Mouse (Mus musculus): ENCODE measurements around the gene Decr2.
"Not testable (repeated sequence)": the region's sequence is repeated elsewhere in the genome, so short reads cannot be mapped to it uniquely, and the experiment has no call there.

Decr2 gene

DNA sequence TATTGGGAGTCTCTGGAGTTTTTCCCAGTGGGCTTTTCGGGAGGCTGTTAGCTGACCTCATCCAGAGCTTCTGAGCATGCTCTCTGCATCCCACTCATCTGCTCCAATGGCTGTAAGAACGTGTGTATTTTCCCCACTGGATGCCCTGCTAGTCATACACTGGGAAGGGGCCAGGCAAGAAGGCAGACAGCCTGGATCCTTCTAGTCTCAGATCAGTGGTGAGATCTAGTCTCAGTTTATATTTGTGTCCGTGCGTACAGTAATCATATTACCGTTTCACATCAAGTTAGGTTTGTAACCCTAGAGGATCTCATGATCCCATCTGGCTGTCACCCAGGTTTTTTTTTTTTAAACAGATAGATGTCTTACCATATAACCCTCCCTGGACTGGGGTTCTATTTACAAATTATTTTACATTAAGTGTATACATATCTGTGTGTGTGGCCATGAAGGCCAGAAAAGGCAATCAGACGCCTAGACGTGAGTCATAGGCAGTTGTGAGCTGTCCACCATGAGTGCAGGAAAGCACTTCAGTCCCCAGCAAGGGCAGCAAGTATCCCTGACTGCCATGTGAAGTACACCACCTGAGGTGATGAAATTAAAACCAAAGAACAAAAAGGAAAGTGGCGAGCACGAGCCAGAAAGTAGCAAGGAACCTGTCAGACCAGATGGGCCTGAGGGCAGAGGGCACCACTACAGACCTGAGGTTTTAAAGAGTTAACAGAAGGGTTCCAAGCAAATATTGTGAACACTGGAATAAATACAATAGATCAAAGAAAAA is 32.2 kb downstream of the Decr2 start:
- DNase-seq (ENCODE audit: low spot score), result no peak

DNA sequence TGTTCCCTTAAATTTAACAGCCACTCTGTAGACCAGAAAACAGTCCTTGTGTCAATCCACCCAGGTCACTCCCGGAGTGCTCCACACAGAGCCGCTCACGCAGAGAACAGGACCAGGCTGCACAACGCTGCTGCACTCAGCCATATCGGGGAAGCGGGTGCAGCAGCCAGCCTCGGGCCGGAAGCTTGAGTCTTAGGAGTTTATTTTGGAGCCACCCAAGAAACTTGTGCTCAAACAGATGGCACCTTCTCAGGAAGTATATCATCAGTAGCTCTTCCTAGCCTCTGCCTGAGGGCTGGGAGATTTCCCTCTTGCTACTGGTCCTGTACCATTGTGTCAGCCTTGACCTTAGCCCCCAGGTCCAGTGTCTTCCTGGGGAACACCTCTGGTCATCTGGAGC is 32.9 kb downstream of the Decr2 start:
- no peak for DNase-seq (ENCODE audit: low spot score)

DNA sequence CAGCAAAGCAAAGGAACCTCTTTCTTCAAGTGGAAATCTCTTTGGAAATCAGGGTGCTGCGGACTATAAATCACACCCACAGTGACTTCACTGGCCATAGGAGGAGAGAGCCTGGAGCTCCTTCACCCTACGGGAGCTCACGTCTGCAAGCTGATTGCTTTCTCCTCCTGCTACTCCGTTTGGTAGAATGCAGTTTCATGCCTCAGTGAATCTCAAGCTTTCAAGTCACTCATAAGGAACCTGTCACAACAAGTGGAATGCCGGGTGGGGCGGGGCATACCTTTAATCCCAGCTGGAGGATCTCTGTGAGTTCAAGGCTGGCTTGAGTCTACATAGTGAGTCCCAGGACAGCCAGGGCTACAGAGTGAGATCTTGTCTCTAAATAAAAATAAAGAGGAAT is 35.0 kb downstream of the Decr2 start:
- DNase-seq (ENCODE audit: low spot score), result no peak

DNA sequence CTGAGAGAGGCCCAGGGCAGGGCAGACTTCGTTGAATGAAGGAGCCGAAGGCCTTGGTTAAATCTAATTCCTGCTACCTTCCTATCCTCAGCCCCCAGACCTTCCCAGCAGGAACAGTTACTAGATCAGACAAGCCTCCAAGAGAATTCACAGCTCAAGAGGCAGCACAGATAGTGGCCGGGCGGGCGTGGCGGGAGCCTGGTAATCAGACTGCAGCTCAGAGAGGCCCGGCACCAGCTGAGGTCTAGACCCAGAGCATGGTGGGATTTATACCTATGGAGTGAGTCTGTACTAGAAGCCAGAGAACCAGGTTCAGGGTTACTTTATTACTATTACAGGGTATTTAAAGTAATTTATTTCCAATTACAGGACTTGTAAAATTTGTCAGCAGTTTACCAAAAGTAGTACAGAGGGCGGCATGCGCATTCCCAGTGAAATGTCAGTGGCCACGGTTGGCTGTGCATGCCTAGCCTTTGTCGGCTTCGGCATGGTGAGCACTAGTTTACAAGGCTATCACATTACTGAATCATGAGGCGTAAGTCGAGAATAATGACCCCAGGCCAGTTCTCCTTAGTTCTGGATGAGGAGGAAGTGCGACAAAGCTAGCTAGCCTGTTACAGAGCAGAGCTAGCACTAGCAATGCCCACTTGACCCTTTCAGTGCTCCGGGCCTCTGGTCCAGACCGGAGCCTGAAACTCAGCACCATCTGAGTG is 35.8 kb downstream of the Decr2 start:
- no peak for DNase-seq (ENCODE audit: low spot score)

DNA sequence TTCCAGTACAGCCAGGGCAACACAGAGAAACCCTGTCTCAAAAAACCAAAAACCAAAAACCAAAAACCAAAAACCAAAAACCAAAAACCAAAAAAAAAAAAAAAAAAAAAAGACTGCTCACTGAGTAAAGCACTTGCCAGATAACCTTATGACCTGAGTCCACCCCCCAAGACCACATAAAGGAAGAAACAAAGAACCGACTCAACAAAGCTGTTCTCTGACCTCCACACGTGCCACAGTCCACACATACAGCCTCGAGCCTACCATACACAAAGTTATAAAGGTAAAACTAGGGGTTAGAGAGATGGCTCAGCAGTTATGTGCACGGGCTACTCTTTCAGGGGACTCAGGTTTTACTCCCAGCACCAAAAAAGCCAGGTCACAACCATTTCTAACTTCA is 37.4 kb downstream of the Decr2 start:
- DNase-seq (ENCODE audit: low spot score), result no peak

DNA sequence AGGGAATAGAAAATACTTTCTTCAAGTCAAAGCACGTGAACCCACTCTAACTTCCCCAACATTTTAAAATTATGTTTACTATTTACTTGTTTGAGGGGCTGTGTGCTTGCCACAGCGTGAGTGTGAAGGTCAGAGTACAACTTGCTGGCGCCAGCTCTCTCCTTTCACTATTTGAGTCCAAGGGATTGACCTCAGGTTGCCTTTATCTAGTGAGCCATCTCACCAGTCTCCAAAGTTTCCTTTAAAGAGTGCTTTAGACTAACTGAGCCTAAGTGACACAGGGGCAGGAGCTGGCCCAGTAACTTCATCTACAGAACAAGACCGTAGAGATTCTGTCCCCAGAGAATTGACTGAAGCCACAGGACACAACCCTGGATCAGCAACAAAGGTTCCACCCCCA is 38.1 kb downstream of the Decr2 start:
- no peak for DNase-seq (ENCODE audit: low spot score)

DNA sequence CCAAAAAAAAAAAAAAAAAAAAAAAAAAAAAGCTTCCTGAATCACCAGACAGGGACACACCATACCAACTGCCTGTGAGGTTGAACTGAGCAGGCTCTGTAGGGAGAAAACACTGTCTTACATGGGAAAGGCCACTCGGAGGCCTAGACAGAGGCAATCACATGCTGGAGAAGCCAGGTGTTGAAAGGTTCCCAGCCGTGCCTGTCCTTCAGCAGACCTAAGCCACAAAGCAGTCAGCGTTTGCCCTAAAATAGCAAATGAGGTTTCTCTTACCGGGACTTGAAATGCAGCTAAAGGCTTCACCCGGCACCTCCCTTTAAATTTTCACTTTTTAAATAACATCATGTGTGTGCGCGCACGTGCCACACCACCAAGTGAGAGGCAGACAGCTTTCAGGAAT is 42.0 kb downstream of the Decr2 start:
- no peak for DNase-seq (ENCODE audit: low spot score)

DNA sequence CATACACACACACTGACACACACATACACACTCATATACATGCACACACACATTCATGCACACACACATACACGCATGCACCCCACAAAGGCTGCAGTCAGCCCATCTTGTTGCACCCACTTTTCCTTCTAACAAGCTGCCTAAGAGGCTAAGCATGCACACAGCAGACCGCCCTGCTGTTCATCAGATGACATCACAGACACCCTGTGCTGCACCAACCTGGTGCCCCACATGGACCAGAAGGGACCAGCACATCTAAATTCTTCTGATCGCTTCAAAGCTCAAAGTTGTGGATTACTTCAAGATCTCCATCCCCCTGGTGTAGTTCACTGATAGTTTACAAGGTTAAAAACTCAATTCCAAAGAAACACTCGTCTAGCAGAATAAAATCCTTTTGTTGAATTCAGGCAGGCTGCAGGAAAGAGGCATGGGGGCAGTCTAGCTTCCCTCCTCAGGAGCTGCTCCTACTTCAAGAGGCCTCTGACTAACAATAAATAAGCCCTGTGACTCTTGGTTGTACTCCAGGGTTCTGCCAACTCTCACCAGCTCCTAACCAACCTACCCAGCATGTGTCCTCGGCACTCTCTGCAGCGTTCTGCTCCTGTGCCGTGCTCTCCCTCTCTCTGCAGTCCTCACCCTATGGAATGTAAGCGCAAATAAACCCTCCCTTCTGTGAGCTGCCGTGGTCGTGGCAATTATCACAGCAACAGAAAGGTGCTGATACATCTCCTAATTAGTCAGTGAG is 43.7 kb downstream of the Decr2 start:
- no peak for DNase-seq (ENCODE audit: low spot score)

DNA sequence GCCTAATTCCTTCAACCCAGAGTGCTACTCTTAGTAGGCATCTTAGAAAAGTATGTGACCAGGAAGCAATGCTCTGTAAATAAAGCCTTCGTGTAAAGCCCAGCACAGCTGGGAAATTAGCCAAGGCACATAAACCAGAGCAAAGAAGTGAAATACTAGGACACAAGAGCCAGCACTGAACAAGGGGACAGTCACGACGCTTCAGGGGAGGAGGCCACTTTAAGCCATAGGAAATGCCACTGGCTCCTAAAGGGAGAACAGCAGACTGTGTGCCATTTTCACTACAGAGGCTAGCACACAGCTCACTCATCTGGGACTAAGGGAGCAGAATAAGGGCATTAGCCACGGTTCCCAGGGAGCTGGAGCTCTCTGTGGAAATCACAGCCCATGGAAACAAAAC is 44.9 kb downstream of the Decr2 start:
- no peak for DNase-seq (ENCODE audit: low spot score)

DNA sequence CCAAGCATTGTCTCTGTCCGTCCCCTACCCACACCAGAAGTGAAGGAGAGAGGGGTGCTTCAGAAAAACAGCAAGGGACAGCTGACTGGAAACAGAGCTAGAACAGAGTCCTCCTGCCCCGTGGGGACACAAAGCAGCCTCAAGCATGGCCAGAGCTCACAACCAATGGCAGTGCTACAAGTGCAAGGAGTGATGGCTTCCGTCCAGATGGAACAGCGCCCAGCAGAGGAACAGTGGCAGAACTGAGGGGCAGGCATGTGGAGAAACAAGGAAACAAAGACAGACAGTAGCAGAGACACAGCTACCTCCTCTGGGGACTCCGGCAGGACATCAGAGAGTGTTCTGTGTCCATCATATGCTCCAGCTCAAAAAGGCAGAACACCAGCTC is 46.9 kb downstream of the Decr2 start:
- DNase-seq (ENCODE audit: low spot score), result peak; percentile 66

DNA sequence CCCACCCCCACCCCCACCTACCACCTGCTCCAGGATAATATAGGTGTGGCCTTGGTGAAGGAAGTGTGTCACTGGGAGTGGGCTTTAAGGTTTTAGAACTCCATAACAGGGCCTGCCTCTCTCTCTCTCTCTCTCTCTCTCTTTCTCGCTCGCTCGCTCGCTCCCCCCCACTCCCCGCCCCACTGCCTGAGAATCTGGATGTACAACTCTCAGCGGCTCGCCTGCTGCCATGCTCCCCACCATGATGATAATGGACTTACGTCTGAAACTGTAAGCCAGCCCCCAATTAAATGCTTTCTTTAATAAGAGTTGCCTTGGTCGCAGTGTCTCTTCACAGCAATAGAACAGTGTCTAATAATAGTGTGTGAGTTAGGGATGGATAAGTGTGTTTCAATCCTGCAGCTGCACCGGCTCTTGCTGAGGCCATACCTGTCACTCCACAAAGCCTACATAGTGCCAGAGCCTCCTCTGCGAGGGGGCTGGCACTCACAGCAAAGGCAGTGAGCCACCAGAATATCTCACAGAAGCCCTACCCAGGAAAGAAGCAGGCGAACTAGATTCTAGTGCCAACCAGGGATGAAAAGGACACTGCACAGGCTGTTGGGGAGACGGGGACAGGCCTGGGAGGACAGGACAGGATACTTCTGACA is 47.4 kb downstream of the Decr2 start:
- DNase-seq (ENCODE audit: low spot score), result no peak

DNA sequence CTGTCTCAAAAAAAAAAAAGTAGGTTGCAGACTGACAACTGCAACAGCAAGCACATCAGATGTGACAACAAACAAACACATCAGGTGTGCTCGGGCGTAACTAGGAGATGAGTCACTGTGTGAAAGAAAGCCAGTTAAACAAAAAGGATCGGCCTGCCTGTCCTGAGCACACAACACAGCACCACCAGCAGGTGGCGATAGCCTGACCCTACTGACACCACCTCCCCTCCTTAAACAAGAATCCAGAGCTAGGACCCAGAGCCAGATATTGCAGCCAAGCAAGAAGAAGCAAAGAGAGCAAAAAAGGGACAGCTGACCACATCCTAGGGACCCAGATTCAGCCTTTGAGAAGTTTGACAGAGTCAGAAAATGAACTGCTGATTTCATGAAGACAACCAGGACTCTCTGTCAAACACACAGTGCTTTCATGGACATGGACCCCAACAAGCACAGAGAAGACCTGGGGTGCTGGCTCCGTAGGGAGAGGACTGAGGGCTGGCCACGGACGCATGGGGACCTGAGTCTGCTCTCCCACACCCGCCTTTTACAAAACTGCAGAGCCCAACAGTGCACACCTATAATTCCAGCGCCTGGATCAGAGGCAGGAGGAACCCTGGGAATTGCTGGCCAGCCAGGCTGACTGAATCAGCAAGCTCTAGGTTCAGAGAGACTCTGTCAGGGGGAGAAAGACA is 48.9 kb downstream of the Decr2 start:
- DNase-seq (ENCODE audit: low spot score), result peak; percentile 61

DNA sequence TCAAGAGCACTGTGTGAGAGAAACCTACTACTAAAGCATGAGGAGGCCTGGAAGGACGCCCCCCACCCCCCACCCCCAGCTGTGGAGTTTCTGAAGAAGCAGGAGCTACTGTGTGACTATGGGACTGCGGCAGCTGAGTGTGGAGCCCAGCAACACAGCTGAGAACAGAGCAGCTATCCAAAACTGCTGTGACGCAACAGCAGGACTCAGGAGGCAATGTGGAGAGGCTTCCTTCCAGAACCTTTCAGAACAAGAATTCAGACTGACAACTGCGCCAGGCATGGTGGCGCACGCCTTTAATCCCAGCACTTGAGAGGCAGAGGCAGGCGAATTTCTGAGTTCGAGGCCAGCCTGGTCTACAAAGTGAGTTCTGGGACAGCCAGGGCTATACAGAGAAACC is 49.4 kb downstream of the Decr2 start:
- DNase-seq (ENCODE audit: low spot score), result not testable (repeated sequence)

DNA sequence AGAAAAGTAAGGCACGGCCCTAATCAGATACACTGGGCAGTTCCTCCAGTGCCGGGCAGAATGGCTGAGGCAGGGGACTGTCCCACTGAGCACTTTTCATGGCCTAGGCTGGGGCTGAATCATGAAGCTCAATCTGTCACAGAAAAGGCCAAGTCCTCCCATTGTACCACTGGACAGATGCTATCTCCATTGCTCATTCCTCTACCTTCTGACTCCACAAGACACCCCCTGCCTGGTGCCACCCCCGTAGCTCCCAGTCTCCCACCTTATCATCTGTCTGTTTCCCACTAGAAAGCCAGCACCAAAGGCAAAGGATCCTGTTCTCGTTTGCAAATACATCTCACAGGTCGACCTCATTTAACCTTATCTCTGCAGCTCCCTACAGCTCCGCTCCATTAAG is 58.1 kb downstream of the Decr2 start:
- DNase-seq (ENCODE audit: low spot score), result no peak

DNA sequence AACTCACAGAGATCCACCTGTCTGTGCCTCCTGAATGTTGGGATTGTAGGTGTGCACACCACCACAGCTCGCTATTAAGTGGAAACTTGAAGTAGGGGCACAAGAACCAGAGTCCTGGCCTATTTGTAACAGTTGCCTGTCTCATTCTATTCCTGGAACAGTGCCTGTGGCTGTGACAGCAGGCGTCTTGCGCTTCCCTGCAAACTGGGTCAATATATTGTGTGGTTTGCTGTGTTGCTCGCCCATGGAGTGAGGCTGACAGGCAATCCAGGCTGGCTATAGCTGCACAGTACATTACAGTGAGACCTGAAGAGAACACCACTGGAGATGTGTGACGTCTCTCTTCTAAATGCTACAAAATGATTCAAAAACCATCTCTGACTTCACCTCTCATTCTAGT is 58.6 kb downstream of the Decr2 start:
- no peak for DNase-seq (ENCODE audit: low spot score)
